Mouse (Mus musculus) erythroblast, embryonic 14.5 days (primary cell): ENCODE results near the gene Neurog3. TPM values are rescaled to one million over a fixed set of nuclear protein-coding genes. Genes with fewer than 3 reads are reported as not detected.

Experiments used
- H3K27me3 ChIP-seq: 2 replicates; pipeline ENCODE4 v1.6.1; 2012; ENCODE audit warnings: inconsistent platforms; ENCODE audit not compliant: control insufficient read depth
- H3K36me3 ChIP-seq: 2 replicates; pipeline ENCODE4 v1.6.1; 2012; ENCODE audit warnings: mild to moderate bottlenecking, inconsistent platforms; ENCODE audit not compliant: control insufficient read depth
- H3K4me1 ChIP-seq: 2 replicates; pipeline ENCODE4 v1.6.1; 2012; ENCODE audit warnings: inconsistent platforms; ENCODE audit not compliant: control insufficient read depth
- H3K4me3 ChIP-seq: replicated peaks from 2 replicates; pipeline ENCODE3; 2012; ENCODE audit warnings: moderate library complexity, mild to moderate bottlenecking, inconsistent platforms
- H3K9me3 ChIP-seq: 2 replicates; pipeline ENCODE4 v1.6.1; 2012; ENCODE audit warnings: low read length, inconsistent platforms, mixed read lengths; ENCODE audit not compliant: control insufficient read depth
- GATA1 ChIP-seq: IDR thresholded peaks from 2 replicates; pipeline ENCODE4 v1.6.1; 2012; ENCODE audit warnings: low read length, inconsistent platforms, mixed read lengths
- TAL1 ChIP-seq: IDR thresholded peaks from 3 replicates; pipeline ENCODE4 v1.6.1; 2012; ENCODE audit warnings: low read length, inconsistent platforms, mixed read lengths
- polyA plus RNA-seq: library from polyadenylated mRNA; stranded (reverse); fragments of >175 nt; gene quantifications from 2 replicates; pipeline ENCODE4 v1.2.3, GENCODE M21; 2012

The Neurog3 gene
- polyA plus RNA-seq, 1 experiment: not detected

- no peaks in the 10 kb centered on the region for H3K36me3 ChIP-seq
- no peak overlapping the region for H3K4me3 ChIP-seq
- TF ChIP-seq TAL1: no peak
- no peak for TF ChIP-seq GATA1
- H3K27me3 ChIP-seq: no peaks in the 10 kb centered on the region
- H3K9me3 ChIP-seq: peaks cover under 1% of the 10 kb centered on the region; the same call in 1 of the 2 replicates
- no peaks in the 10 kb centered on the region for H3K4me1 ChIP-seq
These were observed 40.1 kb downstream of the Neurog3 start for GRCm38 (mm10) chr10:62172841-62173553.

GRCm38 (mm10) chr10:62173941-62174448 is 41.1 kb downstream of the Neurog3 start:
- Histone ChIP-seq H3K9me3 (peaks cover 4% of the 10 kb centered on the region), H3K4me3 (no peak overlapping the region), H3K36me3 (no peaks in the 10 kb centered on the region), H3K4me1 (no peaks in the 10 kb centered on the region), H3K27me3 (no peaks in the 10 kb centered on the region)
- no peak for TF ChIP-seq GATA1
- TF ChIP-seq TAL1: no peak

GRCm38 (mm10) chr10:62174533-62175313 is 41.8 kb downstream of the Neurog3 start:
- Histone ChIP-seq H3K27me3 (no peaks in the 10 kb centered on the region), H3K4me3 (no peak overlapping the region), H3K4me1 (no peaks in the 10 kb centered on the region), H3K9me3 (peaks cover 4% of the 10 kb centered on the region), H3K36me3 (no peaks in the 10 kb centered on the region)
- TF ChIP-seq TAL1 (no peak), GATA1 (no peak)

- H3K36me3 ChIP-seq: no peaks in the 10 kb centered on the region
- H3K27me3 ChIP-seq: peaks cover 2% of the 10 kb centered on the region; the same call in 1 of the 2 replicates
- no peak overlapping the region for H3K4me3 ChIP-seq
- no peak for TF ChIP-seq GATA1
- peaks cover 5% of the 10 kb centered on the region; the same call in 1 of the 2 replicates for H3K4me1 ChIP-seq
- peaks cover 5% of the 10 kb centered on the region for H3K9me3 ChIP-seq
These were observed 47.1 kb downstream of the Neurog3 start for GRCm38 (mm10) chr10:62179944-62180343.

DNA sequence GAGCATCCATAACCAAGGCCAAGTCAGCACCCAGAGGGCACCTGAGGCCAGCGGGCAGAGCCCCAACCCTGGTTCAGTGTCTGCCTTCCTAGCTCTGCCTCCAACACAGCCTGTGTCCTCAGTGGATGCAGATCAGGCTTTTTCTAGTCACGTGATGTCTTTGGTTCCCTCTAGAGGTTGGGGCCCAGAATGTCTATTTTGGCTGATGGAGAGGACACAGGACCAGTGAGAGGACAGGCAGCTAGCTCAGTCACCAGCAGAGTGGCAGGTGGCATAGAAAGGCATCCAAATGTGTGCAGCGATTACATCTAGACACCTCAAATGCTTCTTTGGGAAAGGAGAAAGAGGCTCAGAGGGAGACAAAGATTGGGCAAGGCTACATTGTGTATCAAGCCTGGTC is 48.8 kb downstream of the Neurog3 start:
- H3K4me3 ChIP-seq: no peak overlapping the region
- peaks cover 5% of the 10 kb centered on the region; the same call in 1 of the 2 replicates for H3K4me1 ChIP-seq
- peaks cover 2% of the 10 kb centered on the region; the same call in 1 of the 2 replicates for H3K27me3 ChIP-seq
- TF ChIP-seq GATA1: no peak
- no peak for TF ChIP-seq TAL1
- peaks cover 5% of the 10 kb centered on the region for H3K9me3 ChIP-seq
- H3K36me3 ChIP-seq: no peaks in the 10 kb centered on the region

- Histone ChIP-seq H3K36me3 (no peaks in the 10 kb centered on the region; the same call in 1 of the 2 replicates), H3K4me3 (no peak overlapping the region), H3K4me1 (peaks cover 5% of the 10 kb centered on the region; the same call in 1 of the 2 replicates), H3K9me3 (peaks cover 5% of the 10 kb centered on the region), H3K27me3 (peaks cover 2% of the 10 kb centered on the region; the same call in 1 of the 2 replicates)
- TF ChIP-seq GATA1 (no peak), TAL1 (no peak)
These were observed 49.7 kb downstream of the Neurog3 start for GRCm38 (mm10) chr10:62182471-62183014.

- Histone ChIP-seq H3K4me1 (peaks cover 10% of the 10 kb centered on the region), H3K9me3 (peaks cover 5% of the 10 kb centered on the region), H3K36me3 (peaks cover 5% of the 10 kb centered on the region), H3K27me3 (peaks cover 2% of the 10 kb centered on the region; the same call in 1 of the 2 replicates), H3K4me3 (no peak overlapping the region)
- TF ChIP-seq GATA1 (no peak), TAL1 (no peak)
These were observed 50.2 kb downstream of the Neurog3 start for GRCm38 (mm10) chr10:62183053-62183452.

Other genes starting within 250 kb of the Neurog3 start
- gene Col13a1, start 154.0 kb upstream of the Neurog3 start, polyA plus RNA-seq: 0.03 TPM in 1 of 2 replicates, not detected in the other
- gene Fam241b, start 10.8 kb downstream of the Neurog3 start, polyA plus RNA-seq: 0.02 TPM in 1 of 2 replicates, not detected in the other
- gene Tspan15, start 98.2 kb downstream of the Neurog3 start, polyA plus RNA-seq: 0.29 and 0.30 TPM in 2 replicates
- not detected in 2 replicates for gene Tacr2, start 119.3 kb downstream of the Neurog3 start, polyA plus RNA-seq
- gene Hk1, start 246.8 kb downstream of the Neurog3 start, polyA plus RNA-seq: 47.9 and 53.6 TPM in 2 replicates